Mouse (Mus musculus) limb, embryonic 12.5 days (tissue): ENCODE results near the gene Mmd2. TPM values are rescaled to one million over a fixed set of nuclear protein-coding genes. Genes with fewer than 3 reads are reported as not detected.
A peak's percentile ranks its signal among the peaks of the same experiment; 100 is the strongest.

Experiments used
- ATAC-seq: fragments of 200-750 bp; cut with Nextera tagmentation; 2 replicates; pipeline ENCODE4 v1.8.0; 2017; ENCODE audit warnings: low read depth, moderate TSS enrichment; ENCODE audit not compliant: insufficient number of reproducible peaks, insufficient read depth, low FRiP score, low TSS enrichment
- H3K27ac ChIP-seq: fragments of 300-500 bp; sonication (generic); 2 replicates; pipeline ENCODE4 v1.5.1; 2016; ENCODE audit warnings: mild to moderate bottlenecking, moderate library complexity
- H3K27me3 ChIP-seq: fragments of 300-500 bp; sonication (generic); 2 replicates; pipeline ENCODE4 v1.6.1; 2016; ENCODE audit warnings: mild to moderate bottlenecking, moderate library complexity
- H3K36me3 ChIP-seq: fragments of 300-500 bp; sonication (generic); 2 replicates; pipeline ENCODE4 v1.6.1; 2016; ENCODE audit warnings: mild to moderate bottlenecking, moderate library complexity
- H3K4me1 ChIP-seq: fragments of 300-500 bp; sonication (generic); replicated peaks from 2 replicates; pipeline ENCODE4 v1.6.1; 2016
- H3K4me2 ChIP-seq: fragments of 300-500 bp; sonication (generic); 2 replicates; pipeline ENCODE4 v1.6.1; 2016; ENCODE audit warnings: mild to moderate bottlenecking, moderate library complexity
- H3K4me3 ChIP-seq: fragments of 300-500 bp; sonication (generic); replicated peaks from 2 replicates; pipeline ENCODE4 v1.5.1; 2016; ENCODE audit warnings: mild to moderate bottlenecking
- H3K9ac ChIP-seq: fragments of 300-500 bp; sonication (generic); replicated peaks from 2 replicates; pipeline ENCODE4 v1.6.1; 2016; ENCODE audit warnings: mild to moderate bottlenecking, moderate library complexity
- H3K9me3 ChIP-seq: fragments of 300-500 bp; sonication (generic); 2 replicates; pipeline ENCODE4 v1.6.1; 2016; ENCODE audit warnings: mild to moderate bottlenecking, moderate library complexity
- WGBS: fragments of 180-500 bp; shearing (Covaris S2); methylation state at CpG from one replicate; pipeline ENCODE4 v1.1.7; 2016; 5-methylcytosine and 5-hydroxymethylcytosine counted together
- polyA plus RNA-seq: library from polyadenylated mRNA; unstranded; fragments of >200 nt; fragmentation: Nextera tagmentation; extraction: Ambion mirVana; gene quantifications from 2 replicates; pipeline ENCODE4 v1.2.1, GENCODE M21; 2016

The Mmd2 gene
- polyA plus RNA-seq, 1 experiment from 2014 or later = 1.2 TPM

GRCm38 (mm10) chr5:142545014-142545795 lies 63.4 kb downstream of the Mmd2 start:
- Histone ChIP-seq H3K27me3 (peaks cover 7% of the 10 kb centered on the region), H3K4me1 (peaks cover 25% of the 10 kb centered on the region), H3K27ac (peak overlapping the region; percentile 41; the same call in 1 of the 2 replicates), H3K9ac (no peak overlapping the region), H3K36me3 (no peaks in the 10 kb centered on the region), H3K4me3 (no peak overlapping the region), H3K9me3 (no peaks in the 10 kb centered on the region), H3K4me2 (no peak overlapping the region)
- no peak for ATAC-seq
- 56% methylated on average over 5 of the region's 5 CpGs for WGBS

- Histone ChIP-seq H3K9me3 (no peaks in the 10 kb centered on the region), H3K27ac (no peak overlapping the region), H3K4me1 (no peaks in the 10 kb centered on the region), H3K9ac (no peak overlapping the region), H3K36me3 (no peaks in the 10 kb centered on the region), H3K4me2 (no peak overlapping the region), H3K4me3 (no peak overlapping the region), H3K27me3 (no peaks in the 10 kb centered on the region)
- WGBS = 80% methylated on average over 3 of the region's 3 CpGs
- ATAC-seq = no peak
Observed at GRCm38 (mm10) chr5:142537286-142537685, 71.3 kb downstream of the Mmd2 start.

- H3K4me1 ChIP-seq = no peaks in the 10 kb centered on the region
- no peak overlapping the region for H3K4me2 ChIP-seq
- H3K4me3 ChIP-seq = no peak overlapping the region
- 0 out of 2 replicates have a peak overlapping the region, but pooled peaks have one; percentile 4 for H3K27ac ChIP-seq
- ATAC-seq = no peak
- no peaks in the 10 kb centered on the region for H3K9me3 ChIP-seq
- 68% methylated on average over 4 of the region's 4 CpGs for WGBS
- peaks cover 6% of the 10 kb centered on the region for H3K27me3 ChIP-seq
- no peaks in the 10 kb centered on the region for H3K36me3 ChIP-seq
- no peak overlapping the region for H3K9ac ChIP-seq
Observed at GRCm38 (mm10) chr5:142535388-142535787, 73.2 kb downstream of the Mmd2 start.

GRCm38 (mm10) chr5:142529915-142530314 lies 78.7 kb downstream of the Mmd2 start, which contains the start of gene Papolb:
Gene Papolb (minus strand): TSS chr5:142530076.
- 0 out of 2 replicates have a peak within 1 kb of the TSS, but pooled peaks have one; percentile 4 for H3K9ac ChIP-seq
- H3K36me3 ChIP-seq = no peaks in the 10 kb centered on the region
- H3K4me3 ChIP-seq = peak within 1 kb of the TSS; percentile 25
- no peaks in the 10 kb centered on the region for H3K4me1 ChIP-seq
- H3K27ac ChIP-seq = no peak within 1 kb of the TSS
- H3K9me3 ChIP-seq = no peaks in the 10 kb centered on the region
- no peak for ATAC-seq
- H3K4me2 ChIP-seq = peak within 1 kb of the TSS; percentile 43
- peaks cover 29% of the 10 kb centered on the region for H3K27me3 ChIP-seq
- WGBS = 40% methylated on average over 41 of the region's 41 CpGs

GRCm38 (mm10) chr5:142524711-142525464 lies 83.7 kb downstream of the Mmd2 start:
- WGBS = 75% methylated on average over 8 of the region's 8 CpGs
- H3K27ac ChIP-seq = no peak overlapping the region

GRCm38 (mm10) chr5:142521195-142521866 lies 87.3 kb downstream of the Mmd2 start:
- H3K4me1 ChIP-seq = peaks cover 8% of the 10 kb centered on the region
- no peaks in the 10 kb centered on the region for H3K9me3 ChIP-seq
- no peak overlapping the region for H3K4me2 ChIP-seq
- H3K4me3 ChIP-seq = no peak overlapping the region
- H3K27me3 ChIP-seq = no peaks in the 10 kb centered on the region
- no peak for ATAC-seq
- H3K36me3 ChIP-seq = no peaks in the 10 kb centered on the region
- no peak overlapping the region for H3K9ac ChIP-seq
- WGBS = 85% methylated on average over 11 of the region's 11 CpGs
- no peak overlapping the region for H3K27ac ChIP-seq

More at GRCm38 (mm10) chr5:142524711-142525464, 83.7 kb downstream of the Mmd2 start:
- Histone ChIP-seq H3K36me3 (no peaks in the 10 kb centered on the region), H3K9me3 (no peaks in the 10 kb centered on the region), H3K4me2 (no peak overlapping the region), H3K9ac (no peak overlapping the region), H3K4me3 (no peak overlapping the region), H3K4me1 (no peaks in the 10 kb centered on the region), H3K27me3 (peaks cover 18% of the 10 kb centered on the region)
- ATAC-seq = no peak

- H3K9ac ChIP-seq = no peak overlapping the region
- no peak overlapping the region for H3K4me2 ChIP-seq
- H3K4me3 ChIP-seq = no peak overlapping the region
- H3K27ac ChIP-seq = no peak overlapping the region
- ATAC-seq = no peak
- WGBS = 83% methylated on average over 4 of the region's 4 CpGs
- peaks cover 8% of the 10 kb centered on the region for H3K4me1 ChIP-seq
- H3K36me3 ChIP-seq = no peaks in the 10 kb centered on the region
- no peaks in the 10 kb centered on the region for H3K27me3 ChIP-seq
- no peaks in the 10 kb centered on the region for H3K9me3 ChIP-seq
Observed at GRCm38 (mm10) chr5:142520360-142520759, 88.2 kb downstream of the Mmd2 start.

- ATAC-seq = no peak
- 56% methylated on average over 6 of the region's 6 CpGs for WGBS
- Histone ChIP-seq H3K4me2 (no peak overlapping the region), H3K9ac (no peak overlapping the region), H3K9me3 (no peaks in the 10 kb centered on the region), H3K27ac (no peak overlapping the region), H3K4me1 (peaks cover 8% of the 10 kb centered on the region), H3K4me3 (no peak overlapping the region), H3K36me3 (no peaks in the 10 kb centered on the region), H3K27me3 (no peaks in the 10 kb centered on the region)
Observed at GRCm38 (mm10) chr5:142518973-142519372, 89.6 kb downstream of the Mmd2 start.

Other genes starting within 250 kb of the Mmd2 start
- gene Foxk1, start 207.3 kb downstream of the Mmd2 start, polyA plus RNA-seq = 6.4 and 7.0 TPM in 2 replicates
- gene Ap5z1, start 144.9 kb downstream of the Mmd2 start, polyA plus RNA-seq = 8.8 and 9.2 TPM in 2 replicates
- 0.13 and 0.27 TPM in 2 replicates for gene Papolb, start 78.7 kb downstream of the Mmd2 start, polyA plus RNA-seq
- gene Radil, start 57.7 kb downstream of the Mmd2 start, polyA plus RNA-seq = 2.8 and 4.4 TPM in 2 replicates
- gene Wipi2, start 18.9 kb upstream of the Mmd2 start, polyA plus RNA-seq = 68.3 and 69.9 TPM in 2 replicates
- 13.9 and 14.8 TPM in 2 replicates for gene Slc29a4, start 83.7 kb upstream of the Mmd2 start, polyA plus RNA-seq
- gene Tnrc18, start 208.9 kb upstream of the Mmd2 start, polyA plus RNA-seq = 60.9 and 61.2 TPM in 2 replicates